Mouse (Mus musculus) heart, embryonic 11.5 days (tissue): ENCODE measurements around the gene Slc46a3. TPM values are rescaled to one million over a fixed set of nuclear protein-coding genes. Genes with fewer than 3 reads are reported as not detected.
A peak's percentile ranks its signal among the peaks of the same experiment; 100 is the strongest.

Experiments used
- ATAC-seq: fragments of 200-750 bp; cut with Nextera tagmentation; replicated peaks from 2 replicates; pipeline ENCODE4 v1.8.0; 2017; ENCODE audit warnings: moderate library complexity; ENCODE audit not compliant: insufficient number of reproducible peaks, low FRiP score, low TSS enrichment
- H3K27ac ChIP-seq: fragments of 300-500 bp; sonication (generic); 2 replicates; pipeline ENCODE4 v1.5.1; 2014; ENCODE audit warnings: mild to moderate bottlenecking, low read depth, low read length
- H3K27me3 ChIP-seq: fragments of 300-500 bp; sonication (generic); 2 replicates; pipeline ENCODE4 v1.6.1; 2014; ENCODE audit warnings: mild to moderate bottlenecking, low read length, mixed read lengths; ENCODE audit not compliant: control insufficient read depth, insufficient read depth
- H3K36me3 ChIP-seq: fragments of 300-500 bp; sonication (generic); 2 replicates; pipeline ENCODE4 v1.6.1; 2014; ENCODE audit warnings: mild to moderate bottlenecking, low read length, moderate library complexity, mixed read lengths; ENCODE audit not compliant: control insufficient read depth, insufficient read depth
- H3K4me1 ChIP-seq: fragments of 300-500 bp; sonication (generic); 2 replicates; pipeline ENCODE4 v1.6.1; 2014; ENCODE audit warnings: low read length; ENCODE audit not compliant: control insufficient read depth, insufficient read depth
- H3K4me2 ChIP-seq: fragments of 300-500 bp; sonication (generic); 2 replicates; pipeline ENCODE4 v1.6.1; 2014; ENCODE audit warnings: mild to moderate bottlenecking, moderate library complexity
- H3K4me3 ChIP-seq: fragments of 300-500 bp; sonication (generic); 2 replicates; pipeline ENCODE4 v1.5.1; 2014; ENCODE audit warnings: low read depth, low read length
- H3K9ac ChIP-seq: fragments of 300-500 bp; sonication (generic); 2 replicates; pipeline ENCODE4 v1.6.1; 2014; ENCODE audit warnings: mild to moderate bottlenecking, low read depth, low read length, moderate library complexity
- H3K9me3 ChIP-seq: fragments of 300-500 bp; sonication (generic); replicated peaks from 2 replicates; pipeline ENCODE4 v1.6.1; 2016; ENCODE audit warnings: low read length; ENCODE audit not compliant: control insufficient read depth
- WGBS: fragments of 180-500 bp; shearing (Covaris S2); extraction: QIAGEN DNeasy Blood & Tissue Kit; methylation state at CpG from one replicate; pipeline ENCODE4 v1.1.7; 2014; ENCODE audit not compliant: insufficient replicate concordance; 5-methylcytosine and 5-hydroxymethylcytosine counted together
- polyA plus RNA-seq: library from polyadenylated mRNA; unstranded; fragments of >200 nt; fragmentation: Nextera tagmentation; extraction: Ambion mirVana; gene quantifications from 2 replicates; pipeline ENCODE4 v1.2.1, GENCODE M21; 2014

Slc46a3 gene
- 4.5 and 4.7 TPM in 2 replicates for polyA plus RNA-seq

- Histone ChIP-seq H3K4me2 (peak within 1 kb of the TSS; percentile 96), H3K27ac (peak within 1 kb of the TSS; percentile 60; the same call in 1 of the 2 replicates), H3K4me3 (peak within 1 kb of the TSS; percentile 72), H3K9me3 (no peaks in the 10 kb centered on the region), H3K4me1 (peaks cover 15% of the 10 kb centered on the region), H3K36me3 (no peaks in the 10 kb centered on the region), H3K27me3 (peaks cover 4% of the 10 kb centered on the region; the same call in 1 of the 2 replicates), H3K9ac (peak within 1 kb of the TSS; percentile 75)
- WGBS = under 1% methylated on average over 47 of the region's 47 CpGs
- peak; percentile 97 for ATAC-seq
Observed at GRCm38 (mm10) chr5:147894455-147895076, at the start of gene Slc46a3. Gene Slc46a3, minus strand, starts transcription at chr5:147894815.

GRCm38 (mm10) chr5:147939226-147939625 is 44.6 kb upstream of the Slc46a3 start:
- Histone ChIP-seq H3K4me3 (no peak overlapping the region), H3K36me3 (no peaks in the 10 kb centered on the region), H3K9ac (no peak overlapping the region), H3K27ac (no peak overlapping the region), H3K4me1 (no peaks in the 10 kb centered on the region), H3K4me2 (no peak overlapping the region), H3K9me3 (peaks cover 3% of the 10 kb centered on the region), H3K27me3 (no peaks in the 10 kb centered on the region)
- 67% methylated on average over 5 of the region's 5 CpGs for WGBS
- no peak for ATAC-seq

GRCm38 (mm10) chr5:147935096-147935495 is 40.5 kb upstream of the Slc46a3 start:
- Histone ChIP-seq H3K36me3 (no peaks in the 10 kb centered on the region), H3K9ac (no peak overlapping the region), H3K4me3 (no peak overlapping the region), H3K9me3 (peaks cover 2% of the 10 kb centered on the region), H3K4me1 (no peaks in the 10 kb centered on the region), H3K4me2 (no peak overlapping the region), H3K27me3 (no peaks in the 10 kb centered on the region), H3K27ac (no peak overlapping the region)
- 75% methylated on average over 13 of the region's 13 CpGs for WGBS
- ATAC-seq = no peak

- H3K9ac ChIP-seq = no peak overlapping the region
- no peak overlapping the region for H3K4me2 ChIP-seq
- no peaks in the 10 kb centered on the region for H3K27me3 ChIP-seq
- no peaks in the 10 kb centered on the region for H3K36me3 ChIP-seq
- no peak overlapping the region for H3K4me3 ChIP-seq
- H3K4me1 ChIP-seq = no peaks in the 10 kb centered on the region
- 66% methylated on average over 7 of the region's 7 CpGs for WGBS
- ATAC-seq = no peak
- no peak overlapping the region for H3K27ac ChIP-seq
- H3K9me3 ChIP-seq = no peaks in the 10 kb centered on the region
Observed at GRCm38 (mm10) chr5:147928668-147929497, 34.3 kb upstream of the Slc46a3 start.

GRCm38 (mm10) chr5:147925935-147926604 is 31.5 kb upstream of the Slc46a3 start:
- no peaks in the 10 kb centered on the region for H3K36me3 ChIP-seq
- WGBS = 53% methylated on average over 15 of the region's 15 CpGs
- H3K4me2 ChIP-seq = no peak overlapping the region
- H3K9ac ChIP-seq = no peak overlapping the region
- no peak for ATAC-seq
- no peak overlapping the region for H3K27ac ChIP-seq
- H3K4me3 ChIP-seq = no peak overlapping the region
- no peaks in the 10 kb centered on the region for H3K27me3 ChIP-seq
- H3K9me3 ChIP-seq = no peaks in the 10 kb centered on the region
- H3K4me1 ChIP-seq = no peaks in the 10 kb centered on the region

- WGBS = 74% methylated on average over 5 of the region's 5 CpGs
- no peaks in the 10 kb centered on the region for H3K9me3 ChIP-seq
- no peak for ATAC-seq
- H3K27ac ChIP-seq = no peak overlapping the region
- H3K4me2 ChIP-seq = no peak overlapping the region
- no peaks in the 10 kb centered on the region for H3K27me3 ChIP-seq
- no peaks in the 10 kb centered on the region for H3K36me3 ChIP-seq
- H3K4me1 ChIP-seq = no peaks in the 10 kb centered on the region
- no peak overlapping the region for H3K9ac ChIP-seq
- H3K4me3 ChIP-seq = no peak overlapping the region
Observed at GRCm38 (mm10) chr5:147924621-147925020, 30.0 kb upstream of the Slc46a3 start.

GRCm38 (mm10) chr5:147918044-147918846 is 23.6 kb upstream of the Slc46a3 start:
- peak overlapping the region; percentile 35; the same call in 1 of the 2 replicates for H3K27ac ChIP-seq
- H3K27me3 ChIP-seq = no peaks in the 10 kb centered on the region
- H3K9ac ChIP-seq = no peak overlapping the region
- WGBS = 55% methylated on average over 17 of the region's 17 CpGs
- ATAC-seq = no peak
- no peak overlapping the region for H3K4me3 ChIP-seq
- peaks cover 3% of the 10 kb centered on the region for H3K4me1 ChIP-seq
- no peaks in the 10 kb centered on the region for H3K36me3 ChIP-seq
- H3K4me2 ChIP-seq = peak overlapping the region; percentile 1; the same call in 1 of the 2 replicates
- H3K9me3 ChIP-seq = no peaks in the 10 kb centered on the region

GRCm38 (mm10) chr5:147916171-147916570 is 21.6 kb upstream of the Slc46a3 start:
- ATAC-seq = no peak
- no peaks in the 10 kb centered on the region for H3K9me3 ChIP-seq
- 79% methylated on average over 9 of the region's 9 CpGs for WGBS
- H3K4me3 ChIP-seq = no peak overlapping the region
- H3K4me2 ChIP-seq = no peak overlapping the region
- peaks cover 5% of the 10 kb centered on the region for H3K4me1 ChIP-seq
- no peak overlapping the region for H3K27ac ChIP-seq
- no peaks in the 10 kb centered on the region for H3K36me3 ChIP-seq
- no peaks in the 10 kb centered on the region for H3K27me3 ChIP-seq
- no peak overlapping the region for H3K9ac ChIP-seq
